Mouse (Mus musculus) layer of hippocampus, adult 2 months (tissue): ENCODE data around the gene Fzd5. TPM values are rescaled to one million over a fixed set of nuclear protein-coding genes. Genes with fewer than 3 reads are reported as not detected.

ENCODE experiments used
- DNase-seq, 2 experiments: peaks; one replicate each; pipeline ENCODE4 v3.0.0; 2022; ENCODE audit warnings: low spot score in 2 of 2
- H3K27ac ChIP-seq: fragments of 200-600 bp; 2 replicates; pipeline ENCODE4 v1.8.1; 2022
- H3K4me3 ChIP-seq: fragments of 200-600 bp; 2 replicates; pipeline ENCODE4 v1.8.1; 2022; ENCODE audit warnings: mild to moderate bottlenecking
- CTCF ChIP-seq: fragments of 200-600 bp; conservative IDR thresholded peaks from 2 replicates; pipeline ENCODE4 v1.8.1; 2022; ENCODE audit warnings: antibody characterized with exemption, mild to moderate bottlenecking, moderate library complexity
- total RNA-seq, 2 experiments: library from RNA; stranded (reverse); gene quantifications; 2 replicates each; pipeline ENCODE4 v1.2.3; 2021

Fzd5 gene
- total RNA-seq, 2 experiments from 2014 or later = 0.93 to 1.3 TPM

GRCm38 (mm10) chr1:64690213-64691013 is 47.1 kb downstream of the Fzd5 start, which contains the start of gene Ccnyl1:
Gene Ccnyl1, plus strand, starts transcription at chr1:64690455.
- peak within 1 kb of the TSS; percentile 79 for H3K4me3 ChIP-seq
- peak; percentile 41 for TF ChIP-seq CTCF
- DNase-seq = peak; percentile 97 to 99
- H3K27ac ChIP-seq = peak within 1 kb of the TSS; percentile 88

- DNase-seq = no peak
- no peak for TF ChIP-seq CTCF
- no peak overlapping the region for H3K27ac ChIP-seq
- peak overlapping the region; percentile 79 for H3K4me3 ChIP-seq
Observed at GRCm38 (mm10) chr1:64689561-64690212, 47.9 kb downstream of the Fzd5 start.

- Histone ChIP-seq H3K4me3 (no peak overlapping the region), H3K27ac (no peak overlapping the region)
- no peak for DNase-seq
- no peak for TF ChIP-seq CTCF
Observed at GRCm38 (mm10) chr1:64688046-64688445, 49.5 kb downstream of the Fzd5 start.

- no peak for TF ChIP-seq CTCF
- no peak for DNase-seq
- Histone ChIP-seq H3K4me3 (no peak overlapping the region), H3K27ac (no peak overlapping the region)
Observed at GRCm38 (mm10) chr1:64684440-64684839, 53.1 kb downstream of the Fzd5 start.

- no peak for DNase-seq
- Histone ChIP-seq H3K4me3 (no peak overlapping the region), H3K27ac (no peak overlapping the region)
- no peak for TF ChIP-seq CTCF
Observed at GRCm38 (mm10) chr1:64683039-64683438, 54.5 kb downstream of the Fzd5 start.

- Histone ChIP-seq H3K27ac (no peak overlapping the region), H3K4me3 (no peak overlapping the region)
- TF ChIP-seq CTCF = no peak
- DNase-seq = no peak
Observed at GRCm38 (mm10) chr1:64681499-64681898, 56.1 kb downstream of the Fzd5 start.

Other genes starting within 250 kb of the Fzd5 start
- 10 to 100 TPM; 54.3 to 55.9 TPM for gene Creb1, start 205.1 kb downstream of the Fzd5 start, total RNA-seq
- gene Mettl21a, start 120.5 kb downstream of the Fzd5 start, total RNA-seq = 10 to 100 TPM in 1 of 2 experiments, 1 to 10 TPM in 1; 8.0 to 12.2 TPM
- 10 to 100 TPM; 12.9 to 14.8 TPM for gene Ccnyl1, start 47.3 kb downstream of the Fzd5 start, total RNA-seq
- gene Plekhm3, start 219.1 kb upstream of the Fzd5 start, total RNA-seq = 10 to 100 TPM; 35.6 to 36.0 TPM